Mouse (Mus musculus) midbrain, embryonic 10.5 days (tissue): Measurements from ENCODE around the gene Ftsj1. TPM values are rescaled to one million over a fixed set of nuclear protein-coding genes. Genes with fewer than 3 reads are reported as not detected.

Experiments
- DNase-seq: peaks from one replicate; pipeline ENCODE4 v3.0.0-alpha.2; 2017; ENCODE audit warnings: low spot score
- H3K27ac ChIP-seq: fragments of 300-500 bp; sonication (generic); replicated peaks from 2 replicates; pipeline ENCODE4 v1.5.1; 2016; ENCODE audit warnings: mild to moderate bottlenecking
- H3K27me3 ChIP-seq: fragments of 300-500 bp; sonication (generic); 2 replicates; pipeline ENCODE4 v1.6.1; 2016; ENCODE audit warnings: low read depth, mild to moderate bottlenecking; ENCODE audit not compliant: poor library complexity, severe bottlenecking
- H3K36me3 ChIP-seq: fragments of 300-500 bp; sonication (generic); 2 replicates; pipeline ENCODE4 v1.6.1; 2016; ENCODE audit warnings: mild to moderate bottlenecking, moderate library complexity
- H3K4me1 ChIP-seq: fragments of 300-500 bp; sonication (generic); 2 replicates; pipeline ENCODE4 v1.6.1; 2016
- H3K4me3 ChIP-seq: fragments of 300-500 bp; sonication (generic); 2 replicates; pipeline ENCODE4 v1.5.1; 2016; ENCODE audit warnings: mild to moderate bottlenecking, moderate library complexity
- H3K9me3 ChIP-seq: fragments of 300-500 bp; sonication (generic); replicated peaks from 2 replicates; pipeline ENCODE4 v1.6.1; 2016; ENCODE audit warnings: mild to moderate bottlenecking
- WGBS: fragments of 180-500 bp; shearing (Covaris S2); methylation state at CpG from one replicate; pipeline ENCODE4 v1.1.7; 2016; 5-methylcytosine and 5-hydroxymethylcytosine counted together
- polyA plus RNA-seq: library from polyadenylated mRNA; unstranded; fragments of >200 nt; fragmentation: Nextera tagmentation; extraction: Ambion mirVana; gene quantifications from 2 replicates; pipeline ENCODE4 v1.2.1, GENCODE M21; 2016

Ftsj1 gene
- polyA plus RNA-seq, 1 experiment from 2014 or later = 44.2 TPM

GRCm38 (mm10) chrX:8248542-8249120 lies 3.6 kb downstream of the Ftsj1 start:
- Histone ChIP-seq H3K9me3 (peaks cover 8% of the 10 kb centered on the region; the same call in 1 of the 2 replicates), H3K4me3 (no peak overlapping the region), H3K27me3 (no peaks in the 10 kb centered on the region), H3K4me1 (peaks cover 7% of the 10 kb centered on the region; the same call in 1 of the 2 replicates), H3K36me3 (peaks cover 17% of the 10 kb centered on the region), H3K27ac (no peak overlapping the region)
- no peak for DNase-seq
- 87% methylated on average over 8 of the region's 8 CpGs for WGBS

DNA sequence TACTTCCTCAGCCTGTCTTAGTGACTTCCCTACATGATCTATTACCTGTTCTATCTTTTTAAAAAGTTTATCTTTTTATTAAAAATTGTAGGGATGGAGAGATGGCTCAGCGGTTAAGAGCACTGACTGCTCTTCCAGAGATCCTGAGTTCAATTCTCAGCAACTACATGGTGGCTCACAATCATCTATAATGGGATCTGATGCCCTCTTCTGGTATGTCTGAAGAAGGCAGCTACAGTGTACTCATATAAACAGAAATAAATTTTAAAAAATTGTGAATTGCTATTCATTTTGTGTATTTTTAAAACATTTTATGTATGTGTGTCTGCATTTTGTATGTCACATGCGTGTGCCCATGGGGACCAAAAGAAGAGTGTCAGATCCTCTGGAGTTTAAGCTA lies 4.5 kb downstream of the Ftsj1 start:
- no peak for DNase-seq
- H3K9me3 ChIP-seq = peaks cover 8% of the 10 kb centered on the region; the same call in 1 of the 2 replicates
- H3K36me3 ChIP-seq = peaks cover 17% of the 10 kb centered on the region
- H3K27me3 ChIP-seq = no peaks in the 10 kb centered on the region
- H3K27ac ChIP-seq = no peak overlapping the region
- 68% methylated on average over 2 of the region's 2 CpGs for WGBS
- peaks cover 7% of the 10 kb centered on the region; the same call in 1 of the 2 replicates for H3K4me1 ChIP-seq
- H3K4me3 ChIP-seq = no peak overlapping the region

DNA sequence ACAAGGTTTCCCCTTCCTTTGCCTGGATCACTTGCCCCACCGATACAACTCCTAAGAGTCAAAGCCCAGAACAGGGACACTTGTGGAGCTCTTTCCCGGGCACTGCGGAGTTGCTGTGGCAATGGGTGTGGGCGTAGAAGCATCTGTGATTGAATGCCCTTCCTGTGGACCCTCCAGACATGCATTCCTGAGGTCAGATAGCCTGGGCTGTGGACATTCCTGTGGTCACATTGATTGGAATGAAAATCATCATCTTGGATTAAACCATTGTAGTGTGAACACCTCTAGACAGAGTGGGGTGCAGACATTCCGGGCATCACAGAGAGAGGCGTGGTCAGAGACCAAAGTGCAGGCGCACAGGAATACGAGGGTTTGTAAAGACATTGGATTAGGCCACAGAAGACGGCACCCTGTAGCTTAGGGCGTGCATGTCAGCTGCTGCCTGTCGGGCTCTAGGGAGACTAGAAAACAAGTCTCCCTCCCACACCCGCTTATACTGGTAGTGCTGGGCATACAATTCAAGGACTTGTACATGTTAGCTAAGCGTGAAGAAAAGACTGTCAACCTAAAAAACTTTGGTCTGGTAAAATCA lies 13.3 kb downstream of the Ftsj1 start:
- WGBS = 76% methylated on average over 13 of the region's 13 CpGs
- no peak for DNase-seq
- Histone ChIP-seq H3K27ac (no peak overlapping the region), H3K36me3 (peaks cover 7% of the 10 kb centered on the region; the same call in 1 of the 2 replicates), H3K9me3 (no peaks in the 10 kb centered on the region), H3K4me3 (no peak overlapping the region), H3K27me3 (no peaks in the 10 kb centered on the region), H3K4me1 (no peaks in the 10 kb centered on the region)

DNA sequence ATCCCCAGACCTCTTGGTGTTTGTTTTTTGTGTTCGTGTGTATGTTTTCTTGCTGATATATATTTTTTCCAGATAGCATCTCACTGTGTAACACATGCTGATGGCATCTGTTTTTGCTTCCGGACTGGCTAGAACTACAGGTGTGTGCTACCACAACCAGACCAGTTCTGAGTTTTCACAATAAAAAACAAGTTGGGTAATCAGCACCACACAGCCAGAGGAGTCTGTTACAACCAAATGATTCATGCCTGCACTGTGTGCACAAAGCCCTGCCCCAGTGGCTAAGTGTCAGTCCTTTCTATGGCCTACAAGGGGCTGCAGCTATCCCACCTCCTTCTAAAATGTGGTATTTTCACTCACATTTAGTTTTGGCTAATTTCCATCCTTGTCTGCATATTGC lies 15.5 kb downstream of the Ftsj1 start:
- Histone ChIP-seq H3K9me3 (no peaks in the 10 kb centered on the region; the same call in 1 of the 2 replicates), H3K27me3 (no peaks in the 10 kb centered on the region), H3K36me3 (peaks cover 4% of the 10 kb centered on the region; the same call in 1 of the 2 replicates), H3K4me1 (no peaks in the 10 kb centered on the region), H3K27ac (no peak overlapping the region), H3K4me3 (no peak overlapping the region)
- WGBS = 96% methylated on average over 2 of the region's 2 CpGs
- no peak for DNase-seq

DNA sequence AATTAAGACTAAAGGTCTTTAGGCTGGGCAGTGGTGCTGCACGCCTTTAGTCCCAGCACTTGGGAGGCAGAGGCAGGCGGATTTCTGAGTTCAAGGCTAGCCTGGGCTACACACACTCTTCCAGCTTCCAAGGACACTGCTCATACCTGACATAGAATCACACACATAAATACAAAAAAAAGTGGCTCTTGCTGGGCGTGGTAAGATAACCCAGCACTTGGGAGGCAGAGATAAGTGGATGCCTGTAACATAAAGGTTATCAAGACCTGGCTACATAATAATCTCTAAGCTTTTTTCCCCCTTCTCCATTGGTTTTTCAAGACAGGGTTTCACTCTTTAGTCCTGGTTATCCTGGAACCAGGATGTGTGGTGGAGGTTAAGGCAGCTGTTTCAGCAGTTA lies 18.6 kb downstream of the Ftsj1 start:
- Histone ChIP-seq H3K27ac (no peak overlapping the region), H3K4me3 (no peak overlapping the region), H3K9me3 (no peaks in the 10 kb centered on the region; the same call in 1 of the 2 replicates), H3K27me3 (no peaks in the 10 kb centered on the region), H3K36me3 (no peaks in the 10 kb centered on the region), H3K4me1 (no peaks in the 10 kb centered on the region)
- 76% methylated on average over 3 of the region's 3 CpGs for WGBS
- DNase-seq = no peak

DNA sequence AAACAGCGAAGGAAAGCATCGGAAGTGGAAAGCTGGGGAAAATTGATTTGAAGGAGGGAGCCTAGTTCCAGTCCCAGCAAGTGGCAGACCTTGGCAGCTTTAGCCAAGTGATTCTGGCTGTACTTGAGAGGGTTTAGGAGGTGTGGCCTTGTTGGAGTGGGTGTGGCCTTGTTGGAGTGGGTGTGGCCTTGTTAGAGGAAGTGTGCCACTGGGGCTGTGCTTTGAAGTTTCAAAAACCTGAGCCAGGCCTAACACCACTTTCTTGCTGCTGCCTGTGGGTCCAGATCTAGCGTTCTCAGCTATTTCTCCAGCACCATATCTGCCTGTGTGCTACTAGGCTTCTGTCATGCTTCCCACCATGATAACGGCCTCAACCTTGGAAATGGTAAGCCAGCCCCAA lies 21.9 kb downstream of the Ftsj1 start:
- WGBS = 82% methylated on average over 4 of the region's 4 CpGs
- no peaks in the 10 kb centered on the region for H3K36me3 ChIP-seq
- no peak for DNase-seq
- no peaks in the 10 kb centered on the region for H3K4me1 ChIP-seq
- H3K4me3 ChIP-seq = no peak overlapping the region
- no peaks in the 10 kb centered on the region; the same call in 1 of the 2 replicates for H3K9me3 ChIP-seq
- no peak overlapping the region for H3K27ac ChIP-seq
- H3K27me3 ChIP-seq = no peaks in the 10 kb centered on the region

- no peak for DNase-seq
- Histone ChIP-seq H3K27ac (no peak overlapping the region), H3K36me3 (no peaks in the 10 kb centered on the region), H3K9me3 (peaks cover 5% of the 10 kb centered on the region; the same call in 1 of the 2 replicates), H3K4me3 (no peak overlapping the region), H3K4me1 (no peaks in the 10 kb centered on the region), H3K27me3 (peaks cover 10% of the 10 kb centered on the region)
- WGBS = 89% methylated on average over 7 of the region's 7 CpGs
Measured at GRCm38 (mm10) chrX:8223473-8223872, 28.7 kb downstream of the Ftsj1 start.

DNA sequence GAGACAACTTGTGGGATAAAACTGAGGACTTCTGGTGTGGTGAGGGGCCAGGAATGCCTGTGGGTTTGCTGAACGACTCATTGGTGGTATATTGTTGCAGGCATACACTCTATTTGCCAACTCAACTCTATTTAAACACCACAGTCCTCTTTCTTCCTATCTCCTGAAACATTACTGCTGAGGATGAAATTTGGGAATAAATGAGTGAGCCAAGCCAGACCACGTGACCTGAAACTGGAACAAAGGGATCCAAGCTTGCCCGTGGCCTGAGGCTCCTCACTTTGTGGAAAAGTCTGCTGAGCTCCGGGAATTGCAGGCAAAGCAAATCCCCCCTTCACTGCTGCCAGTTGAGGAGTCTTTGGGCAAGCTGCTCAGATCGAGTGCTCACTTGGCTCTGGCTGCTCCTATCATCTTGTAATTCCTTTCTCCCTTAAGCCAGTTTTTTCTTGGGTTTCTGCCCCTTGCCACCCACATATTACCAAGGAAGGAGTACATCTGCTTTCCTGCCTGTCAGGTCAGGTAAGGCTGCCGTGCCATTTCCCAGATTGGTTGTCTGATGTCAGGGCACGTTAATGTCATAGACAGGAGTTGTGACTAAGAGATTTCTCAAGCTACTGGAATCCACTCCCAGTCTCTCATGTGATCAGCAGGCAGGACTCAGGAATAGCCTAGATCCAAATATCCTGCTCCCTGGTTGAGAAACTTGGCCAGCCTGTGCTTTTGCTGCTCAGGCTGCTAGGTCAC lies 29.4 kb downstream of the Ftsj1 start:
- WGBS = 62% methylated on average over 7 of the region's 7 CpGs
- peaks cover 5% of the 10 kb centered on the region; the same call in 1 of the 2 replicates for H3K9me3 ChIP-seq
- H3K27me3 ChIP-seq = peaks cover 11% of the 10 kb centered on the region
- H3K27ac ChIP-seq = no peak overlapping the region
- DNase-seq = no peak
- no peaks in the 10 kb centered on the region for H3K36me3 ChIP-seq
- H3K4me1 ChIP-seq = no peaks in the 10 kb centered on the region
- no peak overlapping the region for H3K4me3 ChIP-seq

DNA sequence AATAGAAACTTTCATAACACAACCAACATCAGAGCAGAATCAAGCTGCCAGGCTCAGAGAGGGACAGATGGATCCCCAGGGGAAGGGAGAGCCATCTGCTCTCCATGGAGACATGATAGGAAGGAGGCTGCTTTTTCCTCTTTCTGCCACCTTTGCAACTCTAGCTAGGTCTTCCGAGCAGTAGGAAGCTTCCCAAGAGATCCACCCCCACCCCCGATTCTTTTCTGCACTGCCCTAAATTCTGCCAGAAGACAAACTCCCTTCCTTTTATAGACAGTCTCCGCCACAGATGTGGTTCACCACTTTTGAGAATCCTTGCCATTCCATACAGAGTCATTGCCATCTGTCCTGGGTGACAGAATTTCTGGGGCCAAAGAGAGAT lies 29.9 kb downstream of the Ftsj1 start:
- Histone ChIP-seq H3K9me3 (peaks cover 5% of the 10 kb centered on the region; the same call in 1 of the 2 replicates), H3K36me3 (no peaks in the 10 kb centered on the region), H3K27me3 (peaks cover 11% of the 10 kb centered on the region), H3K4me3 (no peak overlapping the region), H3K27ac (no peak overlapping the region), H3K4me1 (no peaks in the 10 kb centered on the region)
- no peak for DNase-seq
- WGBS = 78% methylated on average over 3 of the region's 3 CpGs

GRCm38 (mm10) chrX:8219651-8220050 lies 32.6 kb downstream of the Ftsj1 start:
- DNase-seq = no peak
- WGBS = 30% methylated on average over 8 of the region's 8 CpGs

DNA sequence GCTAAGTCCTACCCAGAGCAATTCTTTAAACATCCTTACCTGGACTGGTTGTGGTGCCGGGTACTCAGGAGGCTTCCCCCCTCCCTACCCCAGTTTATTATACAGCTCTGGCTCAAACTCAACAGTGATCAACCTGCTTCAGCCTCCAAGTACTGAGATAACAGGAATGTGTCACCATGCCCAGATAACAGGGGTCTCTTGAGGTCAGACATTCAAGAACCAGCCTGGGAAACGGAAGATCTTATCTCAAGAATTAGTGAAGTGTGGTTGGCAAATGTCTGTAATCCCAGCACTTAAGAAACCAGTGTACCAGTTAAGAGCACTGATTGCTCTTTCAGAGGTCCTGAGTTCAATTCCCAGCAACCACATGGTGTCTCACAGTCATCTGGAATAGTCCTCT lies 34.1 kb downstream of the Ftsj1 start:
- Histone ChIP-seq H3K4me1 (no peaks in the 10 kb centered on the region), H3K4me3 (no peak overlapping the region), H3K27me3 (peaks cover 11% of the 10 kb centered on the region), H3K27ac (no peak overlapping the region), H3K36me3 (no peaks in the 10 kb centered on the region), H3K9me3 (0 out of 2 replicates have a peak, but pooled peaks cover 5% of the 10 kb centered on the region)
- WGBS = 54% methylated on average over 2 of the region's 2 CpGs
- no peak for DNase-seq

More at GRCm38 (mm10) chrX:8219651-8220050, 32.6 kb downstream of the Ftsj1 start:
- H3K27me3 ChIP-seq = peaks cover 11% of the 10 kb centered on the region
- no peaks in the 10 kb centered on the region for H3K4me1 ChIP-seq
- H3K36me3 ChIP-seq = no peaks in the 10 kb centered on the region
- no peak overlapping the region for H3K27ac ChIP-seq
- H3K9me3 ChIP-seq = 0 out of 2 replicates have a peak, but pooled peaks cover 5% of the 10 kb centered on the region
- H3K4me3 ChIP-seq = no peak overlapping the region

- H3K4me1 ChIP-seq = no peaks in the 10 kb centered on the region
- no peak overlapping the region for H3K27ac ChIP-seq
- no peaks in the 10 kb centered on the region for H3K36me3 ChIP-seq
- 36% methylated on average over 6 of the region's 6 CpGs for WGBS
- no peak overlapping the region for H3K4me3 ChIP-seq
- H3K27me3 ChIP-seq = peaks cover 11% of the 10 kb centered on the region
- H3K9me3 ChIP-seq = 0 out of 2 replicates have a peak, but pooled peaks cover 5% of the 10 kb centered on the region
- DNase-seq = no peak
Measured at GRCm38 (mm10) chrX:8217383-8217782, 34.8 kb downstream of the Ftsj1 start.
